Mouse (Mus musculus) MEL (cell line): ENCODE data around the gene Etv2.

Experiments used
- CTCF ChIP-seq, 3 experiments: IDR thresholded peaks in 2 of 3; conservative IDR thresholded peaks in 1 of 3; 2 replicates each; pipeline ENCODE4 v1.5.1; 2011 to 2012; ENCODE audit warnings: low read length in 3 of 3, low read depth in 2 of 3, mild to moderate bottlenecking in 2 of 3, improper control_type of control experiment in 1 of 3, inconsistent platforms in 1 of 3, mixed read lengths in 1 of 3, moderate library complexity in 1 of 3; ENCODE audit not compliant: control insufficient read depth in 1 of 3, insufficient read depth in 1 of 3, poor library complexity in 1 of 3, severe bottlenecking in 1 of 3
- ETS1 ChIP-seq: IDR thresholded peaks from 2 replicates; pipeline ENCODE4 v1.6.1; 2012; ENCODE audit warnings: low read depth, mild to moderate bottlenecking, inconsistent platforms, low read length, improper control_type of control experiment, moderate library complexity
- NELFE ChIP-seq: IDR thresholded peaks from 2 replicates; pipeline ENCODE4 v1.6.1; 2011; ENCODE audit warnings: low read depth, low read length, improper control_type of control experiment
- NRF1 ChIP-seq: IDR thresholded peaks from 2 replicates; pipeline ENCODE4 v1.6.1; 2014; ENCODE audit warnings: low read depth, mild to moderate bottlenecking, inconsistent platforms, low read length, improper control_type of control experiment, moderate library complexity; ENCODE audit not compliant: poor library complexity, insufficient read depth, severe bottlenecking
- POLR2A ChIP-seq, 2 experiments: IDR thresholded peaks; 2 replicates each; pipeline ENCODE4 v1.6.1; 2011 to 2012; ENCODE audit warnings: low read length in 2 of 2, mild to moderate bottlenecking in 2 of 2, control low read depth in 1 of 2, improper control_type of control experiment in 1 of 2, low read depth in 1 of 2, moderate library complexity in 1 of 2; ENCODE audit not compliant: control insufficient read depth in 1 of 2, insufficient read depth in 1 of 2, poor library complexity in 1 of 2
- RCOR1 ChIP-seq: IDR thresholded peaks from 2 replicates; pipeline ENCODE4 v1.6.1; 2012; ENCODE audit warnings: low read depth, mild to moderate bottlenecking, inconsistent platforms, low read length, improper control_type of control experiment
- SMC3 ChIP-seq: IDR thresholded peaks from 2 replicates; pipeline ENCODE4 v1.6.1; 2011; ENCODE audit warnings: low read depth, low read length, improper control_type of control experiment

GRCm38 (mm10) chr7:30618658-30619057 lies 17.0 kb downstream of the Etv2 start:
- TF ChIP-seq NRF1 (no peak), RCOR1 (no peak), POLR2A (IDR thresholded peaks at IDR 0.05; ENCODE audit: control insufficient read depth in 1 of 2, insufficient read depth in 1 of 2, low read depth in 1 of 2, low read length in 2 of 2, poor library complexity in 1 of 2) (no peak), NELFE (no peak), CTCF (IDR thresholded peaks at IDR 0.05 in 2 of 3, conservative IDR thresholded peaks at IDR 0.05 in 1 of 3; ENCODE audit: control insufficient read depth in 1 of 3, insufficient read depth in 1 of 3, low read depth in 2 of 3, low read length in 3 of 3, poor library complexity in 1 of 3, severe bottlenecking in 1 of 3) (no peak), SMC3 (no peak), ETS1 (no peak)
